Mouse (Mus musculus) ES-Bruce4 (cell line): ENCODE data around the gene Mef2c.

ENCODE experiments used
- CTCF ChIP-seq: IDR thresholded peaks from one replicate; pipeline ENCODE4 v1.8.1; 2011; ENCODE audit warnings: low read depth, low read length
- EP300 ChIP-seq: IDR thresholded peaks from 2 replicates; pipeline ENCODE4 v1.6.1; 2011; ENCODE audit warnings: low read depth, low read length; ENCODE audit not compliant: insufficient read depth
- POLR2A ChIP-seq: IDR thresholded peaks from one replicate; pipeline ENCODE4 v1.8.1; 2011; ENCODE audit warnings: low read length; ENCODE audit not compliant: insufficient read depth

GRCm38 (mm10) chr13:83484721-83485369, 19.0 kb upstream of the Mef2c start:
- TF ChIP-seq POLR2A (no peak), CTCF (no peak), EP300 (no peak)
